ENCODE assay signal across 14 mouse cellular contexts in the genomic region with DNA sequence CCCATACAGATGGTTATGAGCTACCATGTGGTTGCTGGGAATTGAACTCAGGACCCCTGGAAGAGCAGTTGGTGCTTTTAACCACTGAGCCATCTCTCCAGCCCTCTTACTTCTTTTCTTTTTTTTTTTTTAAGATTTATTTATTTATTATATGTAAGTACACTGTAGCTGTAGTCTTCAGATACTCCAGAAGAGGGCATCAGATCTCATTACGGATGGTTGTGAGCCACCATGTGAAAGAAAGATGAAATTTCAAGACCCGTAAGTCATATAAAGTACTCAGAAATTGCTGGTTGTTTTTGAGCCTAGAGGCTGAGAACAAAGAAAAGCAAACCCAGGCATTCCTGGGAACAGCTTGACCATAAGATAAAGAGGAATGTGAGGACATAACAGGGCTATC. TPM values are rescaled to one million over a fixed set of nuclear protein-coding genes. Genes with fewer than 3 reads are reported as not detected.
DNase-seq lines count a peak whose midpoint lies in the region; ATAC-seq and TF ChIP-seq lines count a peak whose summit lies in the region.
"Not testable (repeated sequence)": the region's sequence is repeated elsewhere in the genome, so short reads cannot be mapped to it uniquely, and the experiment has no call there.
"Had no signal": no experiment of that assay in that cellular context is flagged by ENCODE, and none has a peak within 500 bp of the region (broad histone marks: within the 10 kb centered on the region; RNA-seq: fewer than 3 reads in every experiment).

No protein-coding gene starts in this region.

- WGBS in heart, adult 2 months, result 91% methylated on average over 2 of the region's 2 CpGs
- WGBS in intestine, postnatal 0 days, result 91% methylated on average over 2 of the region's 2 CpGs
- WGBS in lung, embryonic 14.5 days, result 91% methylated on average over 2 of the region's 2 CpGs
- 93% methylated on average over 2 of the region's 2 CpGs for WGBS in stomach, postnatal 0 days

- not testable (repeated sequence) for H3K9me3 ChIP-seq in MEL (replicated peaks; ENCODE audit: insufficient read depth, low read length); intestine, postnatal 0 days (ENCODE audit: control insufficient read depth); lung, embryonic 14.5 days (ENCODE audit: low read depth, low read length); stomach, postnatal 0 days (ENCODE audit: control insufficient read depth, low read length)

- not testable (repeated sequence) for H3K4me1 ChIP-seq in MEL (ENCODE audit: control insufficient read depth in 1 of 2, insufficient read depth in 2 of 2, low read length in 2 of 2); heart, adult 2 months (ENCODE audit: control insufficient read depth, insufficient read depth, low read length); intestine, postnatal 0 days (replicated peaks; ENCODE audit: control insufficient read depth, insufficient read depth, low read length); lung, embryonic 14.5 days (ENCODE audit: insufficient read depth); stomach, postnatal 0 days (replicated peaks; ENCODE audit: control insufficient read depth, insufficient read depth)

- peak; percentile 4 for TF ChIP-seq RAD21 in MEL (IDR thresholded peaks at IDR 0.05; ENCODE audit: low read depth, low read length)

- not testable (repeated sequence) for TF ChIP-seq POLR2A in MEL (IDR thresholded peaks at IDR 0.05; ENCODE audit: control insufficient read depth in 1 of 2, insufficient read depth in 1 of 2, low read depth in 1 of 2, low read length in 2 of 2, poor library complexity in 1 of 2); heart, adult 2 months (IDR thresholded peaks at IDR 0.05; ENCODE audit: insufficient read depth, low read depth, low read length)

- H3K27me3 ChIP-seq in MEL (ENCODE audit: control insufficient read depth in 1 of 2, insufficient read depth in 2 of 2, low read length in 2 of 2); Patski; heart, adult 2 months (ENCODE audit: control insufficient read depth, insufficient read depth, low read length); intestine, postnatal 0 days (replicated peaks; ENCODE audit: control insufficient read depth, insufficient read depth, low read length); lung, embryonic 14.5 days (ENCODE audit: insufficient read depth, low read length); stomach, postnatal 0 days (ENCODE audit: control insufficient read depth, insufficient read depth, low read length): not testable (repeated sequence)

- H3K9ac ChIP-seq in MEL (ENCODE audit: control insufficient read depth, low read depth, low read length, poor library complexity, severe bottlenecking); heart, adult 2 months (ENCODE audit: low read depth, low read length); intestine, postnatal 0 days (ENCODE audit: low read depth, low read length); lung, embryonic 14.5 days; stomach, postnatal 0 days (ENCODE audit: low read length): not testable (repeated sequence)

- DNase-seq in 3T3-L1 (ENCODE audit: low read depth, low spot score), result peak; percentile 37
- DNase-seq in MEL (ENCODE audit: low read depth, low spot score), result peak; percentile 33
- not testable (repeated sequence) for DNase-seq in Patski (ENCODE audit: low read depth, low spot score); heart, adult 2 months; layer of hippocampus, adult 2 months (ENCODE audit: low spot score in 2 of 2); stomach, postnatal 0 days (ENCODE audit: low spot score)
- peak; percentile 8 for DNase-seq in lung, embryonic 14.5 days

- intact Hi-C loops in heart, adult 2 months (cut with DNase I), result not testable (repeated sequence)

- POLR2A ChIA-PET in Patski (lab: Charles Lee), result not testable (repeated sequence)

- H3K27ac ChIP-seq in MEL (ENCODE audit: control insufficient read depth, low read depth, low read length); heart, adult 2 months; intestine, postnatal 0 days (ENCODE audit: low read depth, low read length); layer of hippocampus, adult 2 months; lung, embryonic 14.5 days (ENCODE audit: low read depth); stomach, postnatal 0 days (replicated peaks): not testable (repeated sequence)

- peak in 1 of 3 experiments; percentile 12; a peak in 1 of 6 replicates for TF ChIP-seq CTCF in MEL (IDR thresholded peaks at IDR 0.05 in 2 of 3, conservative IDR thresholded peaks at IDR 0.05 in 1 of 3; ENCODE audit: control insufficient read depth in 1 of 3, insufficient read depth in 1 of 3, low read depth in 2 of 3, low read length in 3 of 3, poor library complexity in 1 of 3, severe bottlenecking in 1 of 3)
- peak; percentile 21 for TF ChIP-seq CTCF in Patski (IDR thresholded peaks at IDR 0.05)
- 0 out of 2 replicates have a peak, but pooled peaks have one; percentile 3 for TF ChIP-seq CTCF in heart, adult 2 months (IDR thresholded peaks at IDR 0.05)
- TF ChIP-seq CTCF in intestine, postnatal 0 days (IDR thresholded peaks at IDR 0.05; ENCODE audit: low read depth), result peak; percentile 14; the same call in 1 of the 2 replicates
- TF ChIP-seq CTCF in layer of hippocampus, adult 2 months (conservative IDR thresholded peaks at IDR 0.05), result peak; percentile 64
- not testable (repeated sequence) for TF ChIP-seq CTCF in lung, embryonic 14.5 days (IDR thresholded peaks at IDR 0.05; ENCODE audit: low read depth)
- peak; percentile 19; the same call in 1 of the 2 replicates for TF ChIP-seq CTCF in stomach, postnatal 0 days (IDR thresholded peaks at IDR 0.05; ENCODE audit: low read depth)

- not testable (repeated sequence) for H3K4me2 ChIP-seq in intestine, postnatal 0 days (replicated peaks; ENCODE audit: low read depth); lung, embryonic 14.5 days; stomach, postnatal 0 days (replicated peaks; ENCODE audit: low read depth)

- CTCF ChIA-PET in Patski (lab: Charles Lee), result not testable (repeated sequence)

- not testable (repeated sequence) for H3K4me3 ChIP-seq in MEL (ENCODE audit: control insufficient read depth in 1 of 2, insufficient read depth in 1 of 2, low read depth in 2 of 2, low read length in 2 of 2); heart, adult 2 months; intestine, postnatal 0 days (ENCODE audit: low read depth, low read length); layer of hippocampus, adult 2 months; lung, embryonic 14.5 days (ENCODE audit: low read depth, low read length); stomach, postnatal 0 days (ENCODE audit: low read depth, low read length)

- H3K36me3 ChIP-seq in MEL (ENCODE audit: control insufficient read depth in 1 of 2, insufficient read depth in 2 of 2, low read length in 2 of 2); heart, adult 2 months (ENCODE audit: control insufficient read depth, insufficient read depth, low read length); stomach, postnatal 0 days (ENCODE audit: control insufficient read depth, insufficient read depth, low read length): not testable (repeated sequence)
- peaks cover 29% of the 10 kb centered on the region for H3K36me3 ChIP-seq in intestine, postnatal 0 days (ENCODE audit: control insufficient read depth, insufficient read depth)
- H3K36me3 ChIP-seq in lung, embryonic 14.5 days (ENCODE audit: insufficient read depth), result peaks cover 18% of the 10 kb centered on the region; the same call in 1 of the 2 replicates

- in situ Hi-C loops in Patski (cut with MboI; ENCODE audit: low pct_unique_long_range_greater_than_20kb), result not testable (repeated sequence)

- not testable (repeated sequence) for TF ChIP-seq EP300 in MEL (IDR thresholded peaks at IDR 0.05; ENCODE audit: low read depth in 1 of 2, low read length in 2 of 2); heart, adult 2 months (IDR thresholded peaks at IDR 0.05; ENCODE audit: insufficient read depth, low read depth, low read length); stomach, postnatal 0 days (optimal IDR thresholded peaks at IDR 0.05)

- not testable (repeated sequence) for H3K79me2 ChIP-seq in MEL (ENCODE audit: control insufficient read depth, insufficient read depth, low read length, poor library complexity); heart, adult 2 months (replicated peaks; ENCODE audit: control insufficient read depth, insufficient read depth, low read length)

- ATAC-seq in Patski; intestine, postnatal 0 days; lung, embryonic 14.5 days (ENCODE audit: insufficient read depth); stomach, postnatal 0 days (ENCODE audit: low FRiP score, low TSS enrichment): not testable (repeated sequence)

RNA-seq across cellular contexts. Expression of gene Zfp949, which starts 13.7 kb away (rescaled TPM):
- 3.3 and 4.6 TPM in 2 replicates for total RNA-seq in MEL (2012; rRNA removed)
- polyA plus RNA-seq in MEL (2012; ENCODE audit: insufficient read depth in 1 of 2, insufficient read length in 2 of 2, low read depth in 1 of 2, low replicate concordance in 2 of 2, missing spikeins in 1 of 2) (1 to 10 TPM in 1 of 2 experiments, not detected in 1; 4.5 TPM), Patski (2021) (12.5 TPM)
- 1 to 10 TPM; 6.5 to 6.9 TPM for total RNA-seq in heart, adult 2 months (2021)
- polyA plus RNA-seq in heart, adult 2 months (2012; rRNA removed), result 2.6 and 4.1 TPM in 2 replicates
- polyA plus RNA-seq in intestine, postnatal 0 days (2015; fragmentation: Nextera tagmentation; extraction: Ambion mirVana), result 3.6 and 4.7 TPM in 2 replicates
- 10 to 100 TPM; 21.8 to 25.0 TPM for total RNA-seq in layer of hippocampus, adult 2 months (2021)
- 7.6 and 8.4 TPM in 2 replicates for polyA plus RNA-seq in lung, embryonic 14.5 days (2014; fragmentation: Nextera tagmentation; extraction: Ambion mirVana)
- polyA plus RNA-seq in stomach, postnatal 0 days (2015; fragmentation: Nextera tagmentation; extraction: Ambion mirVana), result 6.8 and 7.2 TPM in 2 replicates

RNA-seq across cellular contexts. Expression of gene Trim43a, which starts 19.2 kb away (rescaled TPM):
- not detected in 2 replicates for total RNA-seq in MEL (2012; rRNA removed)
- polyA plus RNA-seq in MEL (2012; ENCODE audit: insufficient read depth in 1 of 2, insufficient read length in 2 of 2, low read depth in 1 of 2, low replicate concordance in 2 of 2, missing spikeins in 1 of 2) (not detected), Patski (2021) (not detected)
- total RNA-seq in heart, adult 2 months (2021), result under 1 TPM in 1 of 2 experiments, not detected in 1; 0.13 TPM
- polyA plus RNA-seq in heart, adult 2 months (2012; rRNA removed), result 0.09 TPM in 1 of 2 replicates, not detected in the other
- polyA plus RNA-seq in intestine, postnatal 0 days (2015; fragmentation: Nextera tagmentation; extraction: Ambion mirVana), result not detected in 2 replicates
- total RNA-seq in layer of hippocampus, adult 2 months (2021), result 1 to 10 TPM; 1.3 to 1.6 TPM
- 0.12 TPM in 1 of 2 replicates, not detected in the other for polyA plus RNA-seq in lung, embryonic 14.5 days (2014; fragmentation: Nextera tagmentation; extraction: Ambion mirVana)
- 0.17 TPM in 1 of 2 replicates, not detected in the other for polyA plus RNA-seq in stomach, postnatal 0 days (2015; fragmentation: Nextera tagmentation; extraction: Ambion mirVana)
- total RNA-seq: forebrain, postnatal 0 days had no signal
- polyA plus RNA-seq: adrenal gland, adult 2 months; CD4-positive, CD25-positive, alpha-beta regulatory T cell, adult 4 months; embryonic facial prominence, embryonic 14.5 days; forebrain, embryonic 11.5 days; G1E had no signal
